Mouse (Mus musculus) myocyte (in vitro differentiated cells): ENCODE data around the gene Rnf141.

ENCODE experiments used
- CEBPB ChIP-seq: IDR thresholded peaks from 2 replicates; pipeline ENCODE4 v1.6.1; 2011; ENCODE audit warnings: mild to moderate bottlenecking, moderate library complexity; ENCODE audit not compliant: poor library complexity, insufficient read depth, severe bottlenecking
- E2F4 ChIP-seq: IDR thresholded peaks from one replicate; pipeline ENCODE4 v1.6.1; 2011; ENCODE audit warnings: mild to moderate bottlenecking, control low read depth, moderate library complexity; ENCODE audit not compliant: insufficient read depth
- MAX ChIP-seq: IDR thresholded peaks from one replicate; pipeline ENCODE4 v1.6.1; 2011; ENCODE audit warnings: low read depth, mild to moderate bottlenecking, control low read depth
- MYOD1 ChIP-seq, 3 experiments: IDR thresholded peaks; one replicate each; pipeline ENCODE4 v1.6.1; 2011; ENCODE audit warnings: control low read depth in 2 of 3, low read depth in 2 of 3, mild to moderate bottlenecking in 2 of 3, moderate library complexity in 1 of 3; ENCODE audit not compliant: insufficient read length in 2 of 3, control insufficient read depth in 1 of 3
- MYOG ChIP-seq, 3 experiments: IDR thresholded peaks; one replicate each; pipeline ENCODE4 v1.6.1; 2011; ENCODE audit warnings: control low read depth in 2 of 3, low read depth in 2 of 3, mild to moderate bottlenecking in 2 of 3; ENCODE audit not compliant: insufficient read length in 2 of 3, control insufficient read depth in 1 of 3, insufficient read depth in 1 of 3
- POLR2A ChIP-seq: IDR thresholded peaks from one replicate; pipeline ENCODE4 v1.6.1; 2011; ENCODE audit warnings: low read depth, mild to moderate bottlenecking, control low read depth, moderate library complexity; ENCODE audit not compliant: insufficient read length
- POLR2AphosphoS2 ChIP-seq: IDR thresholded peaks from one replicate; pipeline ENCODE4 v1.6.1; 2011; ENCODE audit warnings: low read depth, control low read depth; ENCODE audit not compliant: insufficient read length
- SRF ChIP-seq: IDR thresholded peaks from one replicate; pipeline ENCODE4 v1.6.1; 2011; ENCODE audit warnings: low read depth; ENCODE audit not compliant: control insufficient read depth, insufficient read length
- TCF12 ChIP-seq: IDR thresholded peaks from one replicate; pipeline ENCODE4 v1.6.1; 2011; ENCODE audit warnings: mild to moderate bottlenecking, control low read depth; ENCODE audit not compliant: poor library complexity, insufficient read depth, severe bottlenecking
- TCF3 ChIP-seq: IDR thresholded peaks from one replicate; pipeline ENCODE4 v1.6.1; 2011; ENCODE audit warnings: low read depth, control low read depth; ENCODE audit not compliant: insufficient read length
- USF1 ChIP-seq: IDR thresholded peaks from one replicate; pipeline ENCODE4 v1.6.1; 2011; ENCODE audit warnings: low read depth, mild to moderate bottlenecking, control low read depth, moderate library complexity

- TF ChIP-seq POLR2A, result no peak
- TF ChIP-seq POLR2AphosphoS2, result no peak
- TF ChIP-seq USF1, result no peak
- TF ChIP-seq MAX, result no peak
- no peak for TF ChIP-seq TCF12
- TF ChIP-seq TCF3, result no peak
- TF ChIP-seq CEBPB, result no peak
- TF ChIP-seq E2F4, result no peak
- TF ChIP-seq MYOD1 (IDR thresholded peaks at IDR 0.05; ENCODE audit: control insufficient read depth in 1 of 3, insufficient read length in 2 of 3, low read depth in 2 of 3), result no peak
- no peak for TF ChIP-seq SRF
- TF ChIP-seq MYOG (IDR thresholded peaks at IDR 0.05; ENCODE audit: control insufficient read depth in 1 of 3, insufficient read depth in 1 of 3, insufficient read length in 2 of 3, low read depth in 2 of 3), result no peak
Observed at GRCm38 (mm10) chr7:110769094-110769493, 75.2 kb downstream of the Rnf141 start.
